Mouse (Mus musculus): Measurements from ENCODE around the gene Psmd12. TPM values are rescaled to one million over a fixed set of nuclear protein-coding genes. Genes with fewer than 3 reads are reported as not detected.

Gene Psmd12
- polyA plus RNA-seq, 1 experiment from 2014 or later = 92.6 TPM

DNA sequence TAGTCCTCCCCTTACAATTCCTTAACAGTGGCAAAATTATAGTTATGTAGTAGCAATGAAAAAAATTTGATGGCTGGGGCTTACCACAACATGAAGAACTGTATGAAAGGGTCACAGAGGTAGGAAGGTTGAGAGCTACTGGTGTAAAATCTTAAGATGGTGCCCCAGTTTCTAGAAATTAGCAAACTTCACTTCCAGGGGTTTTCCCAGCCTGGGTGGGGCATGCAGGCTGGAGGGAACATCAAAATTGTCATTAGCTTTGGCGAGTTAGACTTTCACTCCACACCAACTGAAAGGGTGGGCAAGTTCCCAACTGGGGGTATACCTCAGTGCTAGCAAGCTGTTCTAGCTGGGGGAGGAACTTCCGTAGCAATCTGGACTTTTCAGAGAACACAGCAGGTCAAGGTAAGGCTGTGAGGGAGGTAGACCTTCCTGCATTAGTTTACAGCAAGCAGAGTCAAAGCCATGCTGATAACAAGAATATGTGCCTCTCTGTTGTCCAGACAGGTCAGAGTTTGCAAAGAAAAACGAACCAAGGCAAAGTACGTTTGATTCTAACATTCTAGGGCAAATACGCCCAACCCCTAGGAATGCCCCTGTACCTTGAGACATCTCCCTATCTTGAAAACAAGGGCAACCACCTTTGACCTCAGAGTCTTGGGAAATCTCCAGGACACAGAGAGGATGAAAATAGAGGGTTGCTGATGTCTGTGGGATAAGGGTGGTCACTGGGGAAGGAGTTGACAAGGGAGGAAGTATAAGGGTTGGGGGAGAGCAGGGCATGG lies 39.6 kb downstream of the Psmd12 start:
- Histone ChIP-seq H3K4me2 (replicated peaks; ENCODE audit: low read depth, low read length) (no peak overlapping the region), H3K27me3 (replicated peaks; ENCODE audit: insufficient read depth, low read length) (no peaks in the 10 kb centered on the region), H3K27ac (ENCODE audit: low read length) (no peak overlapping the region), H3K9me3 (ENCODE audit: low read length) (no peaks in the 10 kb centered on the region), H3K4me1 (ENCODE audit: insufficient read depth, low read depth, low read length) (no peaks in the 10 kb centered on the region), H3K9ac (replicated peaks; ENCODE audit: low read depth) (no peak overlapping the region), H3K36me3 (ENCODE audit: insufficient read depth, low read length) (no peaks in the 10 kb centered on the region), H3K4me3 (ENCODE audit: low read depth, low read length) (no peak overlapping the region)
- 53% methylated on average over 5 of the region's 5 CpGs for WGBS
- TF ChIP-seq EP300 (IDR thresholded peaks at IDR 0.05) (no peak), CTCF (IDR thresholded peaks at IDR 0.05) (no peak)
- DNase-seq (ENCODE audit: low spot score) (no peak), ATAC-seq (no peak)

DNA sequence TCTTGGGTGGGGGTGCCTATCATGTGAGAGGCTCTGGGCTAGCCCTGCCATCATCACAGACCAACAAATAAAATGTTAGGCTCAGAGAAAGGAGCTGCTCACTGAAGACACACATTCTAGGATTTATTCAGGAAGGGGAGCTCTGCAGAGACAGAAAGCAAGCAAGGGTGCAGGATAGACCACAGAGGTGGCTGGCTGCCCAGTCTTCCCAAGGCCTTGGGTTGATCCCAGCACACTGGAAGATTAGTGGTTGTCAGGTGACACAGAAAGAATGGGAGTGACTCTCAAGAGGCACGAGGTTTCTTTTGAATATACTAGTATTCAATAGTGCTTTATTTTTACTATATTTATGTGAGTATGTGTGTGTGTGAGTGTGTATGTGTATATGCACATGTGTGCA lies 41.9 kb downstream of the Psmd12 start:
- no peak overlapping the region for H3K9ac ChIP-seq (replicated peaks; ENCODE audit: low read depth)
- no peaks in the 10 kb centered on the region for H3K27me3 ChIP-seq (replicated peaks; ENCODE audit: insufficient read depth, low read length)
- no peaks in the 10 kb centered on the region for H3K9me3 ChIP-seq (ENCODE audit: low read length)
- DNase-seq (ENCODE audit: low spot score) (no peak), ATAC-seq (no peak)
- H3K4me3 ChIP-seq (ENCODE audit: low read depth, low read length) = no peak overlapping the region
- H3K36me3 ChIP-seq (ENCODE audit: insufficient read depth, low read length) = no peaks in the 10 kb centered on the region
- whole genome bisulfite sequencing = 32% methylated on average over 1 of the region's 1 CpGs
- no peak for TF ChIP-seq CTCF (IDR thresholded peaks at IDR 0.05)
- TF ChIP-seq EP300 (IDR thresholded peaks at IDR 0.05) = no peak
- no peak overlapping the region for H3K4me2 ChIP-seq (replicated peaks; ENCODE audit: low read depth, low read length)
- no peak overlapping the region for H3K27ac ChIP-seq (ENCODE audit: low read length)
- no peaks in the 10 kb centered on the region for H3K4me1 ChIP-seq (ENCODE audit: insufficient read depth, low read depth, low read length)

- TF ChIP-seq EP300 (IDR thresholded peaks at IDR 0.05) (no peak), CTCF (IDR thresholded peaks at IDR 0.05) (no peak)
- no peak overlapping the region for H3K27ac ChIP-seq (ENCODE audit: low read length)
- ATAC-seq (no peak), DNase-seq (ENCODE audit: low spot score) (no peak)
- H3K36me3 ChIP-seq (ENCODE audit: insufficient read depth, low read length) = no peaks in the 10 kb centered on the region
- H3K4me2 ChIP-seq (replicated peaks; ENCODE audit: low read depth, low read length) = no peak overlapping the region
- no peak overlapping the region for H3K4me3 ChIP-seq (ENCODE audit: low read depth, low read length)
- H3K9me3 ChIP-seq (ENCODE audit: low read length) = no peaks in the 10 kb centered on the region
- whole genome bisulfite sequencing = 74% methylated on average over 1 of the region's 1 CpGs
- H3K9ac ChIP-seq (replicated peaks; ENCODE audit: low read depth) = no peak overlapping the region
- no peaks in the 10 kb centered on the region for H3K27me3 ChIP-seq (replicated peaks; ENCODE audit: insufficient read depth, low read length)
- no peaks in the 10 kb centered on the region for H3K4me1 ChIP-seq (ENCODE audit: insufficient read depth, low read depth, low read length)
Observed at GRCm38 (mm10) chr11:107524966-107525365, 45.7 kb downstream of the Psmd12 start.

GRCm38 (mm10) chr11:107527632-107528031 lies 48.3 kb downstream of the Psmd12 start:
- no peak for DNase-seq (ENCODE audit: low spot score)
- TF ChIP-seq CTCF (IDR thresholded peaks at IDR 0.05) (no peak), EP300 (IDR thresholded peaks at IDR 0.05) (no peak)
- WGBS = 59% methylated on average over 3 of the region's 3 CpGs
- H3K4me1 ChIP-seq (ENCODE audit: insufficient read depth, low read depth, low read length) = no peaks in the 10 kb centered on the region
- no peak overlapping the region for H3K4me3 ChIP-seq (ENCODE audit: low read depth, low read length)
- no peak for ATAC-seq
- H3K27ac ChIP-seq (ENCODE audit: low read length) = no peak overlapping the region
- H3K36me3 ChIP-seq (ENCODE audit: insufficient read depth, low read length) = no peaks in the 10 kb centered on the region
- no peak overlapping the region for H3K9ac ChIP-seq (replicated peaks; ENCODE audit: low read depth)
- no peak overlapping the region for H3K4me2 ChIP-seq (replicated peaks; ENCODE audit: low read depth, low read length)
- H3K9me3 ChIP-seq (ENCODE audit: low read length) = no peaks in the 10 kb centered on the region
- H3K27me3 ChIP-seq (replicated peaks; ENCODE audit: insufficient read depth, low read length) = no peaks in the 10 kb centered on the region

GRCm38 (mm10) chr11:107529320-107529719 lies 50.0 kb downstream of the Psmd12 start:
- no peak overlapping the region for H3K9ac ChIP-seq (replicated peaks; ENCODE audit: low read depth)
- H3K36me3 ChIP-seq (ENCODE audit: insufficient read depth, low read length) = no peaks in the 10 kb centered on the region
- H3K9me3 ChIP-seq (ENCODE audit: low read length) = no peaks in the 10 kb centered on the region
- H3K27me3 ChIP-seq (replicated peaks; ENCODE audit: insufficient read depth, low read length) = no peaks in the 10 kb centered on the region
- 34% methylated on average over 8 of the region's 8 CpGs for WGBS
- H3K4me3 ChIP-seq (ENCODE audit: low read depth, low read length) = no peak overlapping the region
- TF ChIP-seq EP300 (IDR thresholded peaks at IDR 0.05) (no peak; the same call in 1 of the 2 replicates), CTCF (IDR thresholded peaks at IDR 0.05) (peak; percentile 51)
- peak overlapping the region; percentile 35; the same call in 1 of the 2 replicates for H3K27ac ChIP-seq (ENCODE audit: low read length)
- no peak overlapping the region for H3K4me2 ChIP-seq (replicated peaks; ENCODE audit: low read depth, low read length)
- ATAC-seq = peak; percentile 83
- DNase-seq (ENCODE audit: low spot score) = peak; percentile 43
- H3K4me1 ChIP-seq (ENCODE audit: insufficient read depth, low read depth, low read length) = no peaks in the 10 kb centered on the region

GRCm38 (mm10) chr11:107531445-107531844 lies 52.2 kb downstream of the Psmd12 start:
- ATAC-seq (no peak), DNase-seq (ENCODE audit: low spot score) (no peak)
- Histone ChIP-seq H3K9ac (replicated peaks; ENCODE audit: low read depth) (no peak overlapping the region), H3K4me3 (ENCODE audit: low read depth, low read length) (no peak overlapping the region), H3K4me2 (replicated peaks; ENCODE audit: low read depth, low read length) (no peak overlapping the region), H3K27me3 (replicated peaks; ENCODE audit: insufficient read depth, low read length) (no peaks in the 10 kb centered on the region), H3K36me3 (ENCODE audit: insufficient read depth, low read length) (no peaks in the 10 kb centered on the region), H3K27ac (ENCODE audit: low read length) (no peak overlapping the region), H3K4me1 (ENCODE audit: insufficient read depth, low read depth, low read length) (no peaks in the 10 kb centered on the region), H3K9me3 (ENCODE audit: low read length) (no peaks in the 10 kb centered on the region)
- WGBS = 67% methylated on average over 4 of the region's 4 CpGs
- no peak for TF ChIP-seq EP300 (IDR thresholded peaks at IDR 0.05)
- TF ChIP-seq CTCF (IDR thresholded peaks at IDR 0.05) = no peak
